Mouse (Mus musculus) hematopoietic stem cell, adult 5-6 weeks (primary cell): ENCODE data around the gene Sele. TPM values are rescaled to one million over a fixed set of nuclear protein-coding genes. Genes with fewer than 3 reads are reported as not detected.

ENCODE experiments used
- total RNA-seq: library from RNA; stranded (forward); fragments of 172-1452, 232-1000 nt; gene quantifications from 2 replicates; pipeline ENCODE4 v1.2.3, GENCODE M21; 2017

Gene Sele
- total RNA-seq, 1 experiment from 2014 or later: not detected

Other genes starting within 250 kb of the Sele start
- 17.0 and 17.4 TPM in 2 replicates for gene Scyl3, start 119.1 kb upstream of the Sele start, total RNA-seq
- 18.5 and 22.2 TPM in 2 replicates for gene BC055324, start 53.4 kb upstream of the Sele start, total RNA-seq
- 14.0 and 24.2 TPM in 2 replicates for gene Mettl18, start 53.3 kb upstream of the Sele start, total RNA-seq
- gene Sell, start 13.7 kb downstream of the Sele start, total RNA-seq: 176 and 193 TPM in 2 replicates
- gene Selp, start 67.0 kb downstream of the Sele start, total RNA-seq: 4.6 and 5.0 TPM in 2 replicates
- gene F5, start 103.6 kb downstream of the Sele start, total RNA-seq: 1.2 and 5.4 TPM in 2 replicates
- gene Slc19a2, start 200.8 kb downstream of the Sele start, total RNA-seq: 2.8 and 3.4 TPM in 2 replicates
- gene Ccdc181, start 227.4 kb downstream of the Sele start, total RNA-seq: 46.7 and 48.4 TPM in 2 replicates